Comparison of ENCODE assay signal across 8 mouse cellular contexts in the genomic region with DNA sequence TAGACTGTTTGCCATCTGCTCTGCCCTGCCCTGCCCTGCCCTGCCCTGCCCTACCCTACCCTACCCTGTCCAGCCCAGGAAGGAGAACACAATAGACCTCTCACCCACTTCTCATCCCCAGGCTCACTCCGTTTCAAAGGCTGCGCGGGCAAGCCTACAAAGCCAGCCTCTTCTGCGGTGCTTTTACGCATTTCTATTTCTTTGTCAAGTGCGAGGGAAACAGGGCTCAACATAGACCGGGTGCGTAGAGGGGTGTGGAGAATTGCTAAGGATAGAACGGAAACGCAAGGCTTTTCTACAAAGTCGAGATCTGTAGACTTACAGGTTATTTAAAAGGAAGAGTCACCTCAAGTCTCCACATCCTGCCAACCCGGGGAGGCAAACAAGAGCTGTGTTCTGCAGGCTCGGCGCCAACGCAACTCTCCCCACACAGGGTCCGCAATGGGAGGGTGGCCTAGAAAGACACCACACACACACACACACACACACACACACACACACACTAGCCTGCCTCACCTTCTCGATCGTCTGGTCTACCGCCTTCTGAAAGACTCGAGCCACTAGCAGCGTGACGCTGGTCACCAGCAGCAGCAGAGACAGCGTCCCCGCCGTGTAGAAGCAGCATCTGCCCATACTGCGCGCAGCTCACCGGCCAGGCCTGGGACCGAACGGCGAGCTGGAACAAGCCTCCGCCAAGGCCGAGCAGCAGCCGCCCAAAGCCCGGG. TPM values are rescaled to one million over a fixed set of nuclear protein-coding genes. Genes with fewer than 3 reads are reported as not detected.
A peak's percentile ranks its signal among the peaks of the same experiment; 100 is the strongest.
DNase-seq lines count a peak whose midpoint lies in the region; ATAC-seq lines count a peak whose summit lies in the region.

No protein-coding gene starts in this region.

- peaks cover 22% of the 10 kb centered on the region for H3K4me1 ChIP-seq in intestine, embryonic 14.5 days (replicated peaks; ENCODE audit: control insufficient read depth, insufficient read depth, low read length)
- H3K4me1 ChIP-seq in liver, embryonic 16.5 days (ENCODE audit: control insufficient read depth, low read depth, low read length) = peaks cover 24% of the 10 kb centered on the region

- H3K27ac ChIP-seq in intestine, embryonic 14.5 days (ENCODE audit: low read depth) = peak overlapping the region; percentile 97
- peak overlapping the region; percentile 82 for H3K27ac ChIP-seq in liver, embryonic 16.5 days (ENCODE audit: low read length)

- H3K27me3 ChIP-seq in intestine, embryonic 14.5 days (replicated peaks; ENCODE audit: control insufficient read depth, insufficient read depth, low read length) = no peaks in the 10 kb centered on the region
- no peaks in the 10 kb centered on the region for H3K27me3 ChIP-seq in liver, embryonic 16.5 days (ENCODE audit: control insufficient read depth, insufficient read depth, low read depth, low read length)

- WGBS in intestine, embryonic 14.5 days = under 1% methylated on average over 35 of the region's 35 CpGs
- WGBS in liver, embryonic 16.5 days (ENCODE audit: insufficient replicate concordance) = under 1% methylated on average over 35 of the region's 35 CpGs

- H3K4me2 ChIP-seq in intestine, embryonic 14.5 days (ENCODE audit: low read length) = peak overlapping the region; percentile 67
- H3K4me2 ChIP-seq in liver, embryonic 16.5 days (ENCODE audit: low read depth, low read length) = peak overlapping the region; percentile 74

- peak; percentile 82 for ATAC-seq in intestine, embryonic 14.5 days (replicated peaks; ENCODE audit: low FRiP score, low TSS enrichment, low read depth)
- peak; percentile 62 for ATAC-seq in liver, embryonic 16.5 days (ENCODE audit: low read depth)

- H3K9me3 ChIP-seq in intestine, embryonic 14.5 days (ENCODE audit: control insufficient read depth, low read length) = no peaks in the 10 kb centered on the region
- no peaks in the 10 kb centered on the region for H3K9me3 ChIP-seq in liver, embryonic 16.5 days (replicated peaks; ENCODE audit: control insufficient read depth, low read length)

- DNase-seq in retina, postnatal 1 day = peak; percentile 70
- DNase-seq in retina, embryonic 14.5 days (ENCODE audit: low spot score) = no peak
- peak; percentile 70 for DNase-seq in brain, adult 2 months (ENCODE audit: low read depth, low spot score)
- DNase-seq in gastrocnemius, postnatal 10 days = peak; percentile 61
- DNase-seq in intestine, embryonic 14.5 days (ENCODE audit: low spot score) = peak; percentile 77
- peak; percentile 86 for DNase-seq in naive thymus-derived CD4-positive, alpha-beta T cell, adult 2 months (ENCODE audit: low read depth)
- DNase-seq in B cell, adult 2 months = no peak

- peak overlapping the region; percentile 95 for H3K4me3 ChIP-seq in intestine, embryonic 14.5 days (ENCODE audit: low read depth, low read length)
- H3K4me3 ChIP-seq in liver, embryonic 16.5 days (ENCODE audit: low read depth, low read length) = peak overlapping the region; percentile 73

- H3K9ac ChIP-seq in intestine, embryonic 14.5 days (ENCODE audit: low read length) = peak overlapping the region; percentile 89
- peak overlapping the region; percentile 72 for H3K9ac ChIP-seq in liver, embryonic 16.5 days (ENCODE audit: low read depth, low read length)

- no peaks in the 10 kb centered on the region for H3K36me3 ChIP-seq in intestine, embryonic 14.5 days (ENCODE audit: control insufficient read depth, insufficient read depth, low read length)
- no peaks in the 10 kb centered on the region for H3K36me3 ChIP-seq in liver, embryonic 16.5 days (ENCODE audit: control insufficient read depth, insufficient read depth)

RNA-seq across cellular contexts. Expression of a gene that starts 1.8 kb away (rescaled TPM):
- 10 to 100 TPM; 94.3 to 96.4 TPM for total RNA-seq in gastrocnemius, postnatal 10 days (2021)
- 11.1 and 11.8 TPM in 2 replicates for polyA plus RNA-seq in intestine, embryonic 14.5 days (2014; fragmentation: Nextera tagmentation; extraction: Ambion mirVana)
- polyA plus RNA-seq in liver, embryonic 16.5 days (2015; fragmentation: Nextera tagmentation; extraction: Ambion mirVana) = 7.8 and 8.0 TPM in 2 replicates

RNA-seq across cellular contexts. Expression of a gene that starts 50.0 kb away (rescaled TPM):
- total RNA-seq in gastrocnemius, postnatal 10 days (2021) = not detected
- not detected in 2 replicates for polyA plus RNA-seq in intestine, embryonic 14.5 days (2014; fragmentation: Nextera tagmentation; extraction: Ambion mirVana)
- 8.4 and 8.6 TPM in 2 replicates for polyA plus RNA-seq in liver, embryonic 16.5 days (2015; fragmentation: Nextera tagmentation; extraction: Ambion mirVana)

Comparison
In these comparisons a context has a peak if more than half of its experiments do, and no peak if none do; other contexts are left out.
1. DNase-seq: peak in retina, postnatal 1 day (single experiment), brain, adult 2 months (single experiment), gastrocnemius, postnatal 10 days (single experiment), intestine, embryonic 14.5 days (single experiment) and naive thymus-derived CD4-positive, alpha-beta T cell, adult 2 months (single experiment); none in retina, embryonic 14.5 days (single experiment) and B cell, adult 2 months (0 of 2).